Mouse (Mus musculus) spleen, postnatal 10 days (tissue): ENCODE measurements around the gene Fbxl5.

Experiments
- DNase-seq, 2 experiments: peaks; one replicate each; pipeline ENCODE4 v3.0.0; 2021 to 2022; ENCODE audit warnings: low spot score in 2 of 2

The Fbxl5 gene

DNA sequence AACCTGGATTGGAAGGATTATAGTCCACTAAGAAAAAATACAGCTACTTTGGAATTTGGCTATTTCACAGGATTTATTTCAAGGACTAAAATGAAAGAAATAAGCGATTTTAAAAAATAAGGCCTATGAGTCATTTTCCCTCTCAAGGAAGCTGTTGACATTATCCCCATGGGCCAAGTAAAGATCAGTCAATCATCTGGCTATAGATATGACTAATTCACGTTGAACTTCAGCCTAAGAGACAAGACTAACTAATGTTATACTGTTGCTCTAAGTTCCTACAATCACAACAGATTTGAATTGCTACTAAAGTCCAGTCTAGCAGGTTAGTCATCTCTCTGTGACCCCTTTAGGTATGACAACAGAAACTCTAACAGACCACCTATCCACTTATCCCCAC, 37.4 kb downstream of the Fbxl5 start:
- no peak for DNase-seq

- peak; percentile 75 to 83 for DNase-seq
Observed at GRCm38 (mm10) chr5:43781977-43782930, 39.2 kb downstream of the Fbxl5 start.

DNA sequence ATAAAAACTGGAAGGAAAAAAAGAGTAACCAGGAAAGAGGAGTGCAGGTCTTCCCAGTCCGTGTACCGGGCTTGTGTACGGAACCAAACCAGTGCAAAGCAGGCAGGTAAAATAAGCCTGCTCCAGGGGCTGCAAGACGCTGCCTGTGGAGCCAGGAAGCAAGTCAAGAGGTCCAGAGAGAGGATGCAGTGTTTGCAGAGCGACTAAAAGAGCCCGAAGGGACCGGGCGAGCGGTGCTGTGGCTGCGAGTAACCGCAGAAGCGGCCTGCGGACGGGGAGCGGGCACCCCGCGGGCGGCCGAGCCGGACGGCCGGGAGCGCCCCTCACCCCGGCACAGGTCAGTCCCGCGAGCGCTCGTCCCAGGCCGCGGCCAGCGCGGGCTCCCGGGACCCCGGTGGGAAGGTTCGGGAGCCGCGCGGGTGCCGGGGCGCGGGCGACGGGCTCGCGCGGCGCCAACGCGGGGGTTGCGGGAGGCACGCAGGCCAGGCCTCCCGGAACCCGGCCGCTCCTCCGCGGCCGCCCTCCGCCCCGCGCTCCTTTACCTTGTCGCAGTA, 39.9 kb downstream of the Fbxl5 start:
- peak; percentile 53 to 61 for DNase-seq

DNA sequence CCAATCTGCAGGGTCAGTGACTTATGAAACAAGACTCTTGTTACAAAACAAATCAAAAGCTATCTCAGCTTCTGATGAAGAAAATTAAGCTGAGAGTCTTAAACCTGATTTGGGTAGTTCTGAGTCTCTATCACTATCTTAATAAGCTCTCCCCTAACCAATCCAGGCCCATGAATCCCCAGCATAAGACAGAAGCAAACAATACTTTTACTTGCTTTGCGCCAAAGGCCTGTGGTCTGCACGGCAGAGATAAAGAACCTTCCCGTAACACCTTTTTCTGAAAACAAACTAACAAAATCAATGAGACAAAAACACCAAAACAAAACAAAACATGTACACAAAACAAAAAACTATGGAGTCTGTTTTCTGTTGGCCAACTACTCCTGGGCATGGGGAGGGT, 42.9 kb downstream of the Fbxl5 start:
- DNase-seq: no peak

DNA sequence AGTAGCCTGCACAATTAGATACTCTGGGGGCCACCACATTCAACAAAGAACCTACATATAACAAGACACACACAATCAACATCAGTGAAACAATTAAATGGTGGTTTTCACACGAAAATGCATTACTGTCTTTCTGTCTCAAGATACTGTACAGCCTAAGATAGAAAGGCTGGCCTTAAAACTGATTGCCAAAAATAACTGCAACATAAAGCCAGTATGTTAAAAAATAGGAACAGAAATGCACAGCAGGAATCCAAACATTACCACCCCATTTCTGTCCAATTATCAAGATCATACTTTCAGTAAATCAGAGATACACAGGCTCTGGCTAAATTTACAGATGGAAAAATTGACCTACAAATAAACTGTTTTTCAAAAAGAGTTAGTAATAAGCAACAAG, 44.4 kb downstream of the Fbxl5 start:
- no peak for DNase-seq

DNA sequence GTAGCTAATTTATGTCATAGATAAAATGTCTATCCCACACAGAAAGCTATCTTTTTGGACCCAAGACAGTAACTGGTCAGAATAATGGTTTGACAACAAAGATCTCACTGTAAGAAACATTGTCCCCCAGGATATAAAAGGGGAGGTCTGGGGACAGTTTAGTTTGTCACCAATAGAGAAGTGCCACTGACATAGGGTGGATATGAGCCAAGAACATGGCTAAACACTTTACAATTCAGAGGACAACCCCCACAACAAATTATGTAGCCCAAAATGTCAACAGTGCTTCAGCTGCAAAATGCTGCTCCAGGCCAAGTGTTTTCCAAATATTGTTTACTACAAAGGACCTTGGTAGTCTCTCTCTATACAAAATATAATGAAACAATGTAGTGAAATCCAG, 45.0 kb downstream of the Fbxl5 start:
- no peak for DNase-seq

- peak in 1 of 2 experiments; percentile 42 for DNase-seq
Observed at GRCm38 (mm10) chr5:43771555-43771954, 49.9 kb downstream of the Fbxl5 start.

- no peak for DNase-seq
Observed at GRCm38 (mm10) chr5:43770618-43771354, 50.7 kb downstream of the Fbxl5 start.

GRCm38 (mm10) chr5:43749092-43749491, 72.3 kb downstream of the Fbxl5 start:
- DNase-seq: no peak

DNA sequence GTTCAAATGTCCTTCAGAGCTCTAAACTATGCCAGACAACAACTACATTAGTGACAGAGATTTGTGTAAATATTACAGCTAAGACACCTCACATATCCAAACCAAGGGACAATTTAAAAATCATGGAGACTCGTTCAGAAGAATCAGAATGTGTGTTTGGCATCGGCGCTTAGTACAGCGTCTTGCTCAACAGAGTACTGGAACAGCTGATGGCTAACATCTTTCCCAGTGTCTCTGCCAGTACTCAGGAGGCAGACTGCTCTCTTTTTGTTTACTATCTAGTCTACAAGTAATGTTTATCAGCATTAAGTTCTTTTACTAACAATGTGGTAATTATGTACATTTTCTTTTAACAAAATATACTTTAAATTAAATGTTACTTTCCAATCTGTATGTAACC, 73.4 kb downstream of the Fbxl5 start:
- no peak for DNase-seq

GRCm38 (mm10) chr5:43745156-43745555, 76.3 kb downstream of the Fbxl5 start:
- DNase-seq: no peak

DNA sequence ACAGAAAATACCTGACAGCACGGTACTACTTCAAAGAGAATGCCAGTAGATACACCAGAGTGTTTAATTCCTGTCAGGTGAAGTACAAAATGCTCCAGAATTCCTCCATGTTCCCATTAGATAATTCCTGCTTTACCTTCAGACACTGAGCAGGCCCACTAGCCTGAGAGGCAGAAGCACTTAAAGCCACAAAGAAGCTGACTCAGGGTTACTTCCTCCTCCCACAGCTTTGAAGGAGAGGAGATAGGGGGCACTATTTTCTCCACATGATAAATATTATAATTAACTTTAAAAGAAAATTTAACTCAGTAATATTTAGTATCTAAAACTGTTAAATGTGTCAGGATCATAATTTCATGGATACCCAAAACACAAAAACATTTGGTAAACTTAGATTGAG, 77.3 kb downstream of the Fbxl5 start:
- no peak for DNase-seq

DNA sequence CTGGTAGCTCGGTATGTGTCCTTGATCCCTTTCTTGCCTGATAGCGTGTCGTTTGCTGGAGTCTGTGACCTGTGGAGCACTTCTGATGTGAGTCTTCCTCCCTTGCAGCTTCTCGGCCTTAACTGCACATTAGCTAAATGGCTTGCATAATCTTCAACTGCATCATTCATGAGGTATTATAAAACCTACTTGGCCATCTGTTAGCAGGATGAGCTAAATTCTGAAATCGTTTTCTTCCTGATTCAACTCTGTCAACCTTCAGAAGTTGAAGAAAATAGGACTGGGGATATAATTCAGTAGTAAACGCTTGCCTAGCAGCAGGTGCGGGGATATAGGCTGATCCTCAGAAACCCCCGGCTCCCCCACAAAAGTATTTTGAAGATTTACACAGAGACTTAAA, 89.1 kb downstream of the Fbxl5 start:
- no peak for DNase-seq

DNA sequence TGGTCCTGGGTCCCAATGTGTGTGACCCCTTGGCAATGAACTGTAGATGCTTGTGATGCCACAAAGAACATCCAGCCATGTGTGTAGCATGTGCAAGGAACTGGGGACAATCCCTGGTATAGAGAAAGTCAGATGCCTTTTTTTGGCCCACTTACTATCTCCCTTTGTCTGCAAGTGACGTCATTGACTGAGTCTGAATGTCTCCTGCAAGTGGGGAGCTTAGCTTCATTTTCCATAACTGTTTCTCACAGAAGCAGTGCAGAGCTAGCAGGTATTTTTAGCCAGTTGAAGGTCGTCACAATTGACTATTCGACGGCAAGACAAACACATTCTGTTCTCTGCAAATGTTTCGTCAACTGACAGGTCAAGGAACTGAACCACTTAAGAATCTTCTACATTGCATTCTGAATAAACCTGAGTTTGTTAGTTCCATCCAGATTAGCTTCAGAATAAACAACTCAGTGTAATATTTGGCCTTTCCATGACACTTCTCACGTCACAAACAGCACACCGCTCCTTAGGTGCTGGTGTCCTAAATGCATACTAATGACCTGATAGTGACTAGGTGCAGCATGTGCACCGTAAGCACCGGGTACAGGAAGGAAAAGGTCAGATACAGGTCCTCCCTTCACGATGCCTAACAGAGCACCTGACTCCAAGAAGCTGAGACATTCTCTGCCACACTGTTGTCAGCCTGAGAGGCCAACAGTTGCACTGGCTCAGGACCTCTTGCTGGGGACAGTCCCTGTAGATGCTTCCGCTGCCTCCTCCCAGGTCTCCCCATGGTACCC, 92.9 kb downstream of the Fbxl5 start:
- no peak for DNase-seq

- no peak for DNase-seq
Observed at GRCm38 (mm10) chr5:43723830-43724229, 97.6 kb downstream of the Fbxl5 start.

GRCm38 (mm10) chr5:43722452-43722783, 99.0 kb downstream of the Fbxl5 start:
- no peak for DNase-seq

GRCm38 (mm10) chr5:43721538-43722451, 99.6 kb downstream of the Fbxl5 start:
- DNase-seq: no peak

DNA sequence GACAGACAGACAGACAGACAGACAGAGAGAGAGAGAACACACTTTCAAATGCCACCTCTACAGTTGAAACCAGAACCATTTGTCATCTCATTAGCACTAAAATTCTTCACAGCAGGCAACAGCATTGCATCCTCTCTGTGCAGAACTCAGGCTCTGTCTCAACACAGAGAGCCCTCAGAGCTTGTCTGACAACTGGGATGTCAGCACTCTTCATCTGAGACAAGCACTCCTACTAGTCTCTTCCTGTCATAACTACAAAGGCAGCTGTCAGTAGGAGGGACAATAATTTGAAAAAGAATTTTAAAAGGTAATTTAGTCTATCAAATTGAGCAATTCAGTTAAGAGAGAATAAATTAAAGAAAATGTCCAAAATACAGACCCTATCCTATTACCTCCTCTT, 122.2 kb downstream of the Fbxl5 start:
- no peak for DNase-seq

- no peak for DNase-seq
Observed at GRCm38 (mm10) chr5:43697133-43697532, 124.3 kb downstream of the Fbxl5 start.
